Mouse (Mus musculus) bone marrow macrophage, adult 2 months (primary cell): ENCODE measurements around the gene Gm609. TPM values are rescaled to one million over a fixed set of nuclear protein-coding genes. Genes with fewer than 3 reads are reported as not detected.
"Not testable (repeated sequence)": the region's sequence is repeated elsewhere in the genome, so short reads cannot be mapped to it uniquely, and the experiment has no call there.

Experiments used
- H3K27ac ChIP-seq: 2 replicates; pipeline ENCODE4 v1.5.1; 2012; ENCODE audit warnings: low read depth, low read length; ENCODE audit not compliant: insufficient read depth
- H3K4me1 ChIP-seq: 2 replicates; pipeline ENCODE4 v1.6.1; 2012; ENCODE audit warnings: low read length; ENCODE audit not compliant: control insufficient read depth, insufficient read depth
- H3K4me3 ChIP-seq: 2 replicates; pipeline ENCODE4 v1.5.1; 2012; ENCODE audit warnings: mild to moderate bottlenecking, low read length, moderate library complexity; ENCODE audit not compliant: insufficient read depth
- CTCF ChIP-seq: IDR thresholded peaks from 2 replicates; pipeline ENCODE4 v1.5.1; 2012; ENCODE audit warnings: low read depth, mild to moderate bottlenecking, low read length, moderate library complexity
- POLR2A ChIP-seq: IDR thresholded peaks from 2 replicates; pipeline ENCODE4 v1.6.1; 2012; ENCODE audit warnings: mild to moderate bottlenecking, low read depth, low read length, borderline replicate concordance
- polyA plus RNA-seq: library from polyadenylated mRNA; stranded (reverse); fragments of >200 nt; gene quantifications from 2 replicates; pipeline ENCODE4 v1.2.4, GENCODE M21; 2012; ENCODE audit not compliant: missing spikeins, insufficient read depth, insufficient read length

Gm609 gene
- polyA plus RNA-seq, 1 experiment: not detected

DNA sequence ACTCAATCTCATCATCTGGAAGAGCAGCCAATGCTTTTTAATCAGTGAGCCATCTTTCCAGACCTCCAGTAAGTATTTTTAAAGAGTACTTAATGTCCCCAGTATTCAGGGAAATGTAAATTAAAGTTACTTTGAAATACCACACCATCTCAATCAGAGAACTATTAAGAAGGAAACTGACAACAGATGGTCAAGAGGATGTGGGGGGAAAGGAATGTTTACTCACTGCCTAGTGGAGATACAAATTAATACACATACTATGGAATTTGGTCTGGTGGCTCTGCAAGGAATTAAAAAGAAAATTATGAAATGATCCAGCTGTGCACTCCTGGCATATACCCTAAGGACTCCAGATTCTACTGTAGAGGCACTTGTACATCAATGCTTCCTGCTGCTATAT is 57.2 kb downstream of the Gm609 start:
- TF ChIP-seq CTCF: no peak
- no peak for TF ChIP-seq POLR2A
- Histone ChIP-seq H3K27ac (no peak overlapping the region), H3K4me3 (no peak overlapping the region), H3K4me1 (no peaks in the 10 kb centered on the region)

DNA sequence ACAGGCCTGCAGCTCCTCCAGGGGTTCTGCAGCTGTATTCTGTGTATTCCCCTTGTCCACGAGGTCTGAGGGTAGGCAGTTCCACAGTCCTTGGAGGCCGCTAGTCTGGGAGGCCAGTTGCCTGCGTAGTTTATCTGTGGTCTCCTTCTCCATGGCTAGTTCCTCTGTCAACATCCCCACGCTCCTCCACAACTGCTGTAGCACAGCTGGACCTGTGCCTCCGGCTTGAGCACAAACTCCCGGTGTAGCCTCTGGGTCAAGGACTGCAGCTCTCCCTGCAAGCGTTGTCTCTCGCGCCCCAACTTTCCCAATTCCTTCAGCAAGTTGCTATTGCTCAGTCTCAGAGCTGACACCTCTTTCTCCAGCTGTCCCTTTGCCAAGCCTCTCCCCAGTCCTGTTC is 65.1 kb downstream of the Gm609 start:
- no peak overlapping the region for H3K27ac ChIP-seq
- H3K4me1 ChIP-seq: no peaks in the 10 kb centered on the region
- H3K4me3 ChIP-seq: no peak overlapping the region
- TF ChIP-seq POLR2A (no peak), CTCF (no peak)

DNA sequence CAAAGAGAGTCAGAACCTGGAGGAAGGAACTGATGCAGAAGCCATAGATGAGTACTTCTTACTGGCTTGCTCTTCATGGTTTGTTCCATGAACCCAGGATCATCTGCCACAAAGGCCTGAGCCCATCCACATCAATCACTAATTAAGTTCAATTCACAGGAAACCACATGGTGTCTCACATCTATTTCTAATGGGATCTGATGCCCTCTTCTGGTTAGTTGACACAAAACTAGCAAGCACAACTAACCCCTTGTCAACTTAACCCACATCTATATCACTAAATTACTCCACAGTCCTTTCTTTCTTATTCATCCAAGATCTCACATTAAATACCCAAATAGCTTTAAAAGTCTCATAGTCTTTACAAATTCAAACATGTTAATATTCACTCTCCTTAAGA is 79.3 kb downstream of the Gm609 start:
- Histone ChIP-seq H3K4me3 (no peak overlapping the region), H3K4me1 (no peaks in the 10 kb centered on the region), H3K27ac (no peak overlapping the region)
- TF ChIP-seq CTCF: no peak
- TF ChIP-seq POLR2A: no peak

DNA sequence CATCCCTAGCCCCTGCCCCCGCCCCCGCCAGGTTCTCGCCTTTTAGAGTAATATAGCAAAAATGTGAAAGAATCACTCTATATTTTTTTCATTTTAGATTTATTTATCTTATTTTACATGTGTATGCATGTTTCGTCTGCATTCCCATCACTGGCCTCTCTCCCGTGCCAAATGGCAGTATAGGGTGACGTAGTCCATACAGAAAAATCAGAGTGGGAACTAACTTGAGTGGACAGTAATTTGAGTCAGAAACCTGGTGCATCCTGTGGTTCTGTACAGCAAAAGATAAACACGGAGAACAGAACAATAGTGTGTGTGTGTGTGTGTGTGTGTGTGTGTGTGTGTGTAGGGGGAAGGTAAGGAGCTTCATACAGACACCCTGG is 83.7 kb downstream of the Gm609 start:
- H3K4me1 ChIP-seq, H3K4me3 ChIP-seq, H3K27ac ChIP-seq: not testable (repeated sequence)

DNA sequence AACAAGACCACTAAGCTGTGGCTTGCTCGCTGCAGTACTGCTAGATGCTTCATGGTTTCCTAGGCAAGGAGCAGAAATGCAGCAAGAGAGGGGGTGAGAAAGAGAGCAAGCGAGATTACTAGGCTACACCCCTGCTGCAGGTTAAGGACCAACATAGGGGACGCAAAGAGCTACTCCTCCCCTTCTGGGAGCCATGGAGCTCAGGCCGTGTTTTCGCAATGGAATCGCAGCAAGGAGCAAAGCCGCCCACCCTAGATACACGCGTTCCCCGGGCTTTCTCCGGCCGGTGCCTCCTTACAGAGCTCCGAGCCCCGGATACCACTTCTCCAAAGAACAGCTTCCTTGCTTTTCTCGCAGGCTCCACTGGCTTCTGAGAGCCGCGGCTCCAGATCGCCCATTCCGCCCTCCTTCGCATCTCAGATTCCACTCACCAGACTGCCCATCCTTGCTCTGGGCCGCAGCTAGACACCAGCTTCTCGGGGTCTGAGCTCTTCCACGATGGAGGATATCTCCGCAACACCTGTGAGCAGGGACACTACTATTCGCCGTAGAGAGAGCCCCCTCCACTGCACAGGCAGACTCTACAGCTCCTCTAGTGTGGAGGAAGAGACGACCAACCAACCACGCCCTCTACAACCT is 84.2 kb downstream of the Gm609 start, which contains the start of gene Cd200:
TSS of gene Cd200 (minus strand) at position 629 of the 639 bp plus-strand sequence.
- H3K4me3 ChIP-seq: no peak within 1 kb of the TSS
- H3K27ac ChIP-seq: no peak within 1 kb of the TSS
- no peaks in the 10 kb centered on the region for H3K4me1 ChIP-seq
- no peak for TF ChIP-seq POLR2A
- no peak for TF ChIP-seq CTCF

DNA sequence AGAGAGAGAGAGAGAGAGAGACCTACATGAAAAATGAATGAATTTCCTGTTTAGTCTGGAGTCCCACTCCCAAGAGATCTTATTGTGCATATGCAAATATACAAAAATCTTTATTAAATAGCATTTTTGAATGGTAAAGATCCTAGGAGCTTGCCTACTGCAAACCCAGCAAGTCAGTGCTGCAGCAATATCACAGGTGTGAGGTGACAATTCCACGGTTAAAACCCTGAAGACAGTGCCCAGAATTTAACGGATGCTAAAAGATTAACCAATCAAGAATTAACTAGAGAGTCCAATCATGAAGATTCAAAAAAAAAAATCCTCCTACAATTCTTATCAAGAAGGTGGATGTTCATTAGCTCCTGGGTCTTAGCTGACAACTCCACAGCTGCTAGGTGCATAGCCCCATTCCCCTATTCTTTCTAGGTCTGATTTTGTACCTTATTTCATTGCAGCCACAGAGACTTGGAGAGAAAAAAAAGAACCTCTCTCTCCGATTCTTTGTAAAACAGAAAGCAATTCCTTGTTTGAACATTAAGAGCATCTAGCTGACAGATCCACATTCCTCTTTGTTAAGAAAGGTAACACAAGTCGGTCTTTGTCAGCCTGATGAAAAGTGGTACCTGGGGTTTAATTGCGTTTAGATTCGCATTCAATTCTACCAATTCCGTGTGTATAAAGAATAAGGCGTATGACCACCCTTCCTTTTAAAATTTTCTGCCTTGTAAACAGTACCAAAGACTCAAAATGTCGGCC is 84.9 kb downstream of the Gm609 start:
- Histone ChIP-seq H3K4me3 (no peak overlapping the region), H3K4me1 (no peaks in the 10 kb centered on the region), H3K27ac (no peak overlapping the region)
- TF ChIP-seq CTCF (no peak), POLR2A (no peak)

DNA sequence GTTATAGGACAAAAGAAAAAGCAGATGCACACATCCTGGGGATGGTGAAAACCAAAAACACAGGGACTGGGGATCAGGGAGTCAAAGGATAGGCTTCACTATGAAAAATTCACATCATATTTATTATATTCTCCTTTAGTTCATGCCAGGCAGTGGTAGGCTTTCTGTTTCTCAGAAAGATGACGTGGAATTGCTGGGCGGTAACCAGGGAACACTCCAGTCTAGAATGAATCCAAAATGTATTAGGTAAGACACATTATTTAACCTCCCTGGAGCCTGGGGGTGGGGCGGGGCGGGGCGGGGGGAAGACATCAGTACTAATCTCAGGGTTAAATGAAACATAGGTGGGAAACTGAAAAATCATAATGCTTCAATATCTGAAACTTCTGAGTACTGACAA is 85.7 kb downstream of the Gm609 start:
- H3K4me1 ChIP-seq: no peaks in the 10 kb centered on the region
- no peak overlapping the region for H3K4me3 ChIP-seq
- no peak for TF ChIP-seq POLR2A
- TF ChIP-seq CTCF: no peak
- H3K27ac ChIP-seq: no peak overlapping the region

DNA sequence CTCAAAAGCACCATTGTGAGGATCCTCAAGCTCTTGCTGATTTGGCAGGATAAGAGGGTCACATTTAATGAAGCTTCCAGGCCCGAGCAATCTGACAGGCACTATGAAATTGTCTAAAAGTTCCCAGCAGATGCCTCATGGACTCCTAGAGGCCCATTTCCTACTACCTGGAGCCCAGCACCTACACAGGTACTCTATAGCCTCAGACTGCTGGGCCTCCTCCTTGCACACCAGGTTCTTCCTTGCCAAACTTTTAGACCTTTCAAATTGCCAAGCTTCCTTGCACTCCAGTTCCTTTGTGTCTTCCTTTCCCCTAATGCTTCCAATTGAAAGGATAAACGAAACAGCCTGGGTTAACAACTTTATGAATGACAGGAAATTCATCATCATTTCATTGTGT is 89.8 kb downstream of the Gm609 start:
- H3K4me1 ChIP-seq: no peaks in the 10 kb centered on the region
- H3K4me3 ChIP-seq: no peak overlapping the region
- H3K27ac ChIP-seq: no peak overlapping the region
- TF ChIP-seq CTCF (no peak), POLR2A (no peak)

DNA sequence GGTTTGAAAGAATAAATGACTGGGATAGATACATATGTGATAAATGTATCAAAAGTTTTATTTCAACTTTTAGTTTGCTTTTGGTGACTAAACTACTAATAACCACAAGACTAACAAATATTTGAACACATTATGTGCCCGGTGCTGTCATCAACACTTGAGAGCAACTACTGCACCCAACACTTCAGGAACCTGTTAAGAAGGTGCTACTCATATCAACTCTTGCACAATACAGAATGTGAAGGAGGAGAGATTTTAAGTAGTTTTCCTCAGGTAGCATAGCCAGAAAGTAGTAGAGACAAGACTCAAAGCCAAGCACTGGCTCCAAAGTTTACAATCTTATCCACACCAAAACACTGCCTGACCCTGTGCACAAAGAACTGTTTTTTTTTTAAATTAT is 90.7 kb downstream of the Gm609 start:
- H3K4me3 ChIP-seq: no peak overlapping the region
- H3K4me1 ChIP-seq: no peaks in the 10 kb centered on the region
- H3K27ac ChIP-seq: no peak overlapping the region
- TF ChIP-seq CTCF: no peak
- no peak for TF ChIP-seq POLR2A

DNA sequence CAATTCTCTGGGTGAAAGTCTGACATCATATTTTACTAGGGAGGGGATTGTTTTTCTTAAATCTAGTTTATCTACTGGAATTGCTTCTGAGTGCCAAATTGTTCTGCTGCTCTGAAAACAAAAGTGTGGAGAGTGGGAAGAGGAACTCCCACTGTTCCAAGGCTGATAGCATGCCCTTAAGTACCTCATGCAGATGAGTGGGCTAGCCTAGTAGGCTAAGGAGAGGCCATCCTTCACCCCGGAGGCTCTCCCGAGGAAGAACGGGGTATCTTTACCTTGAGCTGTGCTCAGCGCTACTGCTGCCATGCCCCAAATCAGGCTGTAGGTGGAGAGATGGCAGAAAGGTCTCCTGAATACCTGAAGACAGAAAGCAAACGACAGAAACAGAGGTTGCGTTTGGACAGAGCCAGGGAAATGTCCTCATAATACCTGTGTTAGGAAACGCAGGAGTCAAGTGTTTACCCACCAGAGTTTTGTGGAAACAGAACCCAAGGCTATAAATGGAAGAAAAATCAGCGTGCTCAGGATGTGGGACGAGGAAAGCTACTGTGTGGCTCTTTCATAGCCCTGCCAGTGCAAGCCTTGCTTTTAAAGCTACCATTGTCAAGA is 92.7 kb downstream of the Gm609 start:
- TF ChIP-seq CTCF (no peak), POLR2A (no peak)
- no peaks in the 10 kb centered on the region for H3K4me1 ChIP-seq
- H3K4me3 ChIP-seq: no peak overlapping the region
- H3K27ac ChIP-seq: no peak overlapping the region
